Mouse (Mus musculus) midbrain, embryonic 13.5 days (tissue): ENCODE measurements around the gene Bcl3. TPM values are rescaled to one million over a fixed set of nuclear protein-coding genes. Genes with fewer than 3 reads are reported as not detected.

Experiments
- polyA plus RNA-seq: library from polyadenylated mRNA; unstranded; fragments of >200 nt; fragmentation: Nextera tagmentation; extraction: Ambion mirVana; gene quantifications from 2 replicates; pipeline ENCODE4 v1.2.1, GENCODE M21; 2015

Gene Bcl3
- polyA plus RNA-seq, 1 experiment from 2014 or later = 0.27 TPM

Other genes with a start within 250 kb of the Bcl3 start
- gene Zfp296, start 245.5 kb downstream of the Bcl3 start, polyA plus RNA-seq = 0.26 and 0.31 TPM in 2 replicates
- 134 and 138 TPM in 2 replicates for gene Gemin7, start 245.2 kb downstream of the Bcl3 start, polyA plus RNA-seq
- gene Clasrp, start 218.3 kb downstream of the Bcl3 start, polyA plus RNA-seq = 54.0 and 65.0 TPM in 2 replicates
- gene Relb, start 193.3 kb downstream of the Bcl3 start, polyA plus RNA-seq = 3.8 and 4.1 TPM in 2 replicates
- 86.6 and 97.5 TPM in 2 replicates for gene Clptm1, start 157.7 kb downstream of the Bcl3 start, polyA plus RNA-seq
- gene Apoc2, start 144.8 kb downstream of the Bcl3 start, polyA plus RNA-seq = 0.23 TPM in 1 of 2 replicates, not detected in the other
- gene Gm44805, start 141.3 kb downstream of the Bcl3 start, polyA plus RNA-seq = not detected in 2 replicates
- not detected in 2 replicates for gene Apoc4, start 141.3 kb downstream of the Bcl3 start, polyA plus RNA-seq
- 0.94 and 1.0 TPM in 2 replicates for gene Apoc1, start 130.1 kb downstream of the Bcl3 start, polyA plus RNA-seq
- 173 and 194 TPM in 2 replicates for gene Apoe, start 123.6 kb downstream of the Bcl3 start, polyA plus RNA-seq
- 105 and 125 TPM in 2 replicates for gene Tomm40, start 107.3 kb downstream of the Bcl3 start, polyA plus RNA-seq
- gene Nectin2, start 72.3 kb downstream of the Bcl3 start, polyA plus RNA-seq = 40.6 and 48.0 TPM in 2 replicates
- 5.2 and 6.4 TPM in 2 replicates for gene Bcam, start 51.8 kb downstream of the Bcl3 start, polyA plus RNA-seq
- gene Cblc, start 26.0 kb downstream of the Bcl3 start, polyA plus RNA-seq = 0.32 TPM in 1 of 2 replicates, not detected in the other
- 5.7 and 6.6 TPM in 2 replicates for gene Gm19345, start 29.2 kb upstream of the Bcl3 start, polyA plus RNA-seq
- gene Ceacam16, start 38.5 kb upstream of the Bcl3 start, polyA plus RNA-seq = 0.54 and 0.62 TPM in 2 replicates
- gene Ceacam19, start 65.2 kb upstream of the Bcl3 start, polyA plus RNA-seq = not detected in 2 replicates
- 5.3 and 6.2 TPM in 2 replicates for gene Pvr, start 98.4 kb upstream of the Bcl3 start, polyA plus RNA-seq
- gene Igsf23, start 128.0 kb upstream of the Bcl3 start, polyA plus RNA-seq = not detected in 2 replicates
- gene Ceacam20, start 142.6 kb upstream of the Bcl3 start, polyA plus RNA-seq = not detected in 2 replicates
- gene Nlrp9b, start 168.7 kb upstream of the Bcl3 start, polyA plus RNA-seq = not detected in 2 replicates